Mouse (Mus musculus): ENCODE data around the gene Crmp1. TPM values are rescaled to one million over a fixed set of nuclear protein-coding genes. Genes with fewer than 3 reads are reported as not detected.

Crmp1 gene
- polyA plus RNA-seq, 1 experiment from 2014 or later, result 9.4 TPM

Other genes with a start within 250 kb of the Crmp1 start
- gene Gm1043, start 156.6 kb upstream of the Crmp1 start, polyA plus RNA-seq (2014; fragmentation: Nextera tagmentation; extraction: Ambion mirVana), result not detected in 2 replicates
- gene Evc, start 95.0 kb downstream of the Crmp1 start, polyA plus RNA-seq (2014; fragmentation: Nextera tagmentation; extraction: Ambion mirVana), result 7.9 and 8.8 TPM in 2 replicates
- gene Evc2, start 96.6 kb downstream of the Crmp1 start, polyA plus RNA-seq (2014; fragmentation: Nextera tagmentation; extraction: Ambion mirVana), result 10.3 and 10.7 TPM in 2 replicates

Measured in liver, embryonic 11.5 days (tissue).